Mouse (Mus musculus): ENCODE data around the gene Hddc3. TPM values are rescaled to one million over a fixed set of nuclear protein-coding genes. Genes with fewer than 3 reads are reported as not detected.
A peak's percentile ranks its signal among the peaks of the same experiment; 100 is the strongest.
"Not testable (repeated sequence)": the region's sequence is repeated elsewhere in the genome, so short reads cannot be mapped to it uniquely, and the experiment has no call there.

Hddc3 gene
- polyA plus RNA-seq, 1 experiment from 2014 or later, result 8.6 TPM

DNA sequence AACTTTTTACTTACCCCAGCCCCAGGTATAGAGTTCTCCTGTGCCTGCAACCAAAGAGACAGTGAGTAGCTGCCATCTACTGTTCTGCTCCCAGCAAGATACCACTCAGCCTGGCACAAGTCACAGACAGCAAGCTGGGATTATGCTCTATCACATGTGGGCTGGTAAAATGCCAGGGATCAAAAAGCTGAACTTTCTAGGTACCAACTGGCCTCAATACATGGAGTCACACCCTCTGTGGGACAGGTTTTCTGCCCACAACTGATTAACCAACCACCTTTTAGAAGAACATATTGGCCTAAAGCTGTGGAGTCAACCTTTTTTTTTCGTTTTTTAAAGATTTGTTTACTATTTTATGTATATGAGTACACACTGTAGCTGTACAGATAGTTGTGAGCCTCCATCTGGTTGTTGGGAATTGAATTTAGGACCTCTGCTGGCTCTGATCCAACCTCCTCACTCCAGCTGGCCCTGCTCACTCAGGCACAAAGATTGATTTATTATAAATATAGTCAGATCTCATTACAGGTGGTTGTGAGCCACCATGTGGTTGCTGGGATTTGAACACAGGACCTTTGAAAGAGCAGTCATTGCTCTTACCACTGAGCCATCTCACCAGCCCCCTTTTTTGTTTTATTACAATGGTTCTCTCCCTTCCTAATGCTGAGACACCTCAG lies 25.3 kb upstream of the Hddc3 start:
- Histone ChIP-seq H3K4me1 (replicated peaks; ENCODE audit: control insufficient read depth, insufficient read depth) (no peaks in the 10 kb centered on the region), H3K4me3 (ENCODE audit: low read depth, low read length) (no peak overlapping the region), H3K9me3 (ENCODE audit: control insufficient read depth, low read length) (no peaks in the 10 kb centered on the region), H3K36me3 (ENCODE audit: control insufficient read depth, insufficient read depth, low read length) (peaks cover 13% of the 10 kb centered on the region), H3K27ac (replicated peaks) (no peak overlapping the region), H3K9ac (ENCODE audit: low read length) (no peak overlapping the region), H3K27me3 (ENCODE audit: control insufficient read depth, insufficient read depth, low read length) (no peaks in the 10 kb centered on the region), H3K4me2 (replicated peaks; ENCODE audit: low read depth) (no peak overlapping the region)
- WGBS, result 43% methylated on average over 1 of the region's 1 CpGs
- no peak for DNase-seq (ENCODE audit: low spot score)
- no peak for ATAC-seq (ENCODE audit: low FRiP score, low TSS enrichment)
- TF ChIP-seq CTCF (IDR thresholded peaks at IDR 0.05; ENCODE audit: low read depth) (no peak), EP300 (optimal IDR thresholded peaks at IDR 0.05) (no peak)

DNA sequence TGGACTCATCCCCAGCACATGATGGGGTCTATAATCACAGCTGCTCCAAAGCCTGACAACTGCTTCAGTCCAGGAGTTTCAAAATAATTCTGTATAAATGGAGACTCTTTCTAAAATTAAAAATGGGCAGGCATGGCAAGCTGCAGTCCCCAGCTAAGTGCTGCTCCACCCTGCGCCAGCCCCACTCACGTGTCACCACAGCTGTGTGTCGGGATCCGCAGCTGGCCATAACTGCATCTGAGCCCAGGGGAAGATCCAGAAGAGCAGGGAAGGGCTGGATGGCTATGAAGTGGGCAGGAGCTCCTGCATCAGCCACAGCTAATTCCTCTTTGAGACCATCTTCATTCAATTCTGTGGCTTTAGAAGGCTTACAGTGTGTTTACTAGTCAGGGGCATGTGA lies 24.2 kb upstream of the Hddc3 start:
- 92% methylated on average over 4 of the region's 4 CpGs for whole genome bisulfite sequencing
- Histone ChIP-seq H3K9ac (ENCODE audit: low read length) (0 out of 2 replicates have a peak overlapping the region, but pooled peaks have one; percentile 18), H3K4me3 (ENCODE audit: low read depth, low read length) (no peak overlapping the region), H3K27me3 (ENCODE audit: control insufficient read depth, insufficient read depth, low read length) (no peaks in the 10 kb centered on the region), H3K9me3 (ENCODE audit: control insufficient read depth, low read length) (no peaks in the 10 kb centered on the region), H3K4me1 (replicated peaks; ENCODE audit: control insufficient read depth, insufficient read depth) (no peaks in the 10 kb centered on the region), H3K36me3 (ENCODE audit: control insufficient read depth, insufficient read depth, low read length) (peaks cover 11% of the 10 kb centered on the region; the same call in 1 of the 2 replicates), H3K27ac (replicated peaks) (no peak overlapping the region), H3K4me2 (replicated peaks; ENCODE audit: low read depth) (no peak overlapping the region)
- DNase-seq (ENCODE audit: low spot score), result no peak
- ATAC-seq (ENCODE audit: low FRiP score, low TSS enrichment), result no peak
- TF ChIP-seq CTCF (IDR thresholded peaks at IDR 0.05; ENCODE audit: low read depth) (no peak), EP300 (optimal IDR thresholded peaks at IDR 0.05) (no peak)

DNA sequence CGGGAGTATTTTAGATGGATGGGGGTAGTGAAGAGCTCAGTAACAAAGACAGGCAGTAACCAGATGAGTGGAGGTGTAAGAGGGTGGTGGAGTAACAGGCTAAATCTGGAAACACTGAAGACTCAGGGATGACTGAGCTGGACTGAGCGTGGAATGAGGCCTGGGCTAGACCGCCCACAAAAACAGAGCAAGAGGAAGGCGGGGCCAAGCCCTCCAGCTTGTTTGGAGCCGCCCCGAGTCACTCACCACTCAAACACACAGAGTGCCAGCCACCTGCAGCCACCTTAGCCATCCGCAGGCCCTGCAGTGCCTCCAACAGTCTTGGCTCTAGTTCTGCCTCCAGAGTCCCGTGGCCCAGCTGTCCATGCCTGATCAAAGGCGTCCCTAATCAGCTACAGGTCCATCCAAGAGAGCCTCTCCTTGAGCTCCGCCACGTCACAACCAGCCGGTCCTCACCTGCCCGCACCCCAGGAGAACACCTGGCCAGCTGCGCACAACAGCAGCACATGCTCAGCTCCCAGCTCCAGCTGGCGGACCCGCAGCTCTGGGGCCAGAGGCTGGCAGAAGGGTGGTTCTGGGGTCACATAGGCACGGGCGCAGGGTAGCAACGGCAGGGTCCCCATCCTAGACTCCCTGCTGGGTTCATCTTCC lies 22.9 kb upstream of the Hddc3 start:
- no peak for TF ChIP-seq EP300 (optimal IDR thresholded peaks at IDR 0.05)
- TF ChIP-seq CTCF (IDR thresholded peaks at IDR 0.05; ENCODE audit: low read depth), result no peak
- WGBS, result 81% methylated on average over 19 of the region's 19 CpGs
- H3K4me2 ChIP-seq (replicated peaks; ENCODE audit: low read depth), result no peak overlapping the region
- H3K9ac ChIP-seq (ENCODE audit: low read length), result no peak overlapping the region
- ATAC-seq (ENCODE audit: low FRiP score, low TSS enrichment) (no peak), DNase-seq (ENCODE audit: low spot score) (no peak)
- H3K27me3 ChIP-seq (ENCODE audit: control insufficient read depth, insufficient read depth, low read length), result no peaks in the 10 kb centered on the region
- H3K9me3 ChIP-seq (ENCODE audit: control insufficient read depth, low read length), result no peaks in the 10 kb centered on the region
- 0 out of 2 replicates have a peak, but pooled peaks cover 5% of the 10 kb centered on the region for H3K36me3 ChIP-seq (ENCODE audit: control insufficient read depth, insufficient read depth, low read length)
- no peak overlapping the region for H3K27ac ChIP-seq (replicated peaks)
- H3K4me1 ChIP-seq (replicated peaks; ENCODE audit: control insufficient read depth, insufficient read depth), result no peaks in the 10 kb centered on the region
- H3K4me3 ChIP-seq (ENCODE audit: low read depth, low read length), result no peak overlapping the region

DNA sequence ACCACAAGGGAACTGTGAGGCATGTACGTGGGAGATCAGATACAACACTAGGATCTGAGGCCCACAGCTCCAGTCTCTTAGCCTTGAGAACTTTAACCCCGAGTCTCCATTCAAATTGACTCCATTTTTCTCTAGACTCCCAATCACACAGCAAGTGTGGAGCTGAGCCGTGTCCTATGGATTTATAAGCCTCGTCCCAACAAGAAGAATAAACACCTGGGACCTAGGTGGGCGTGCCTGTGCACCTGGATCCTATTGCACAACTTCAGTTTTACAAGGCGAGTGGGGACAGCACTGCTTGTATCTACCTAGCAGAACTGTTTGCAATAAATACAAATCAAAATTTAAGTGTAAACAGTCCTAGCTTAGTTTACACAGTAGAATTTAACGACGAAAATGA lies 19.6 kb upstream of the Hddc3 start:
- H3K9me3 ChIP-seq (ENCODE audit: control insufficient read depth, low read length), result no peaks in the 10 kb centered on the region
- peak; percentile 50 for DNase-seq (ENCODE audit: low spot score)
- no peaks in the 10 kb centered on the region for H3K4me1 ChIP-seq (replicated peaks; ENCODE audit: control insufficient read depth, insufficient read depth)
- H3K36me3 ChIP-seq (ENCODE audit: control insufficient read depth, insufficient read depth, low read length), result peaks cover 13% of the 10 kb centered on the region; the same call in 1 of the 2 replicates
- no peak for ATAC-seq (ENCODE audit: low FRiP score, low TSS enrichment)
- peak overlapping the region; percentile 56 for H3K9ac ChIP-seq (ENCODE audit: low read length)
- peak overlapping the region; percentile 69 for H3K4me2 ChIP-seq (replicated peaks; ENCODE audit: low read depth)
- H3K27me3 ChIP-seq (ENCODE audit: control insufficient read depth, insufficient read depth, low read length), result no peaks in the 10 kb centered on the region
- WGBS, result 10% methylated on average over 8 of the region's 8 CpGs
- no peak for TF ChIP-seq EP300 (optimal IDR thresholded peaks at IDR 0.05)
- no peak for TF ChIP-seq CTCF (IDR thresholded peaks at IDR 0.05; ENCODE audit: low read depth)
- peak overlapping the region; percentile 51 for H3K4me3 ChIP-seq (ENCODE audit: low read depth, low read length)
- peak overlapping the region; percentile 84 for H3K27ac ChIP-seq (replicated peaks)

DNA sequence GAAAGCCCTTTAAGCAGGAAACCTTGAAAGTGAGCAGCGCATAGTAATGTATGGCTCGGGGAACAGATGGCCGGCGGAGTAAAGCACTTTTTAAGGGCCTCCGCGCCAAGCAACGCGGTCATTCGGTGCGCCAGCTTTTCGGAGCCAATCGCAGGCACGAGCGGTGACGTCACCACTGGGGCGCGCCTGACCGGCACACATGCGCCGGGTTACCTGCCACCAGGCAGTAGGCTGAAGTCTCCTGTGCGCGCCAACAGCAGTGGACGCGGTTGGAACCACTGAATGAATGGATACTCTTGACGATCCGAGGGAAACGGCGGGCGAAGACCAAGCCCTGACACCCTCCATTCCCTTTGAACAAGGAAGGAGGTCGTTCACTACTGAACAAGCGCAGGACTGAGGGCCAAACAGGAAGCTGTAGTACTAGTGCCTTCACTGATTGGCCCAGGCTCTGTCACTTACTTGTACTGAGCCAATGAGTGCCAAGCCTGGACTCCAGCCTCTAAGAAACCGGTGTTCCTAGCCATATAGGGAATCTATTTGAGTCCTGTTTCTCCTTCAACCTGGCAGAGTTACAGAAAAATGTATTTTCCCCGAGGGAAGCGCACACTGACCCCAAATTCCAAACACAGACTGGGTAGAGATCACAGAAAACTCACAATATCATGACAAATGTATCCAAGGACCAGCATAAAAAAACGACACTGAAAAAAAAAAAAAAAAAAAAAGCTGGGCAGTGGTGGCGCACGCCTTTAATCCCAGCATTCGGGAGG lies 18.7 kb upstream of the Hddc3 start, which contains the start of gene Rccd1:
Gene Rccd1 (minus strand): TSS at position 412 of the 773 bp plus-strand sequence.
- Histone ChIP-seq H3K36me3 (ENCODE audit: control insufficient read depth, insufficient read depth, low read length) (peaks cover 18% of the 10 kb centered on the region; the same call in 1 of the 2 replicates), H3K4me2 (replicated peaks; ENCODE audit: low read depth) (peak within 1 kb of the TSS; percentile 69), H3K4me3 (ENCODE audit: low read depth, low read length) (peak within 1 kb of the TSS; percentile 51), H3K9ac (ENCODE audit: low read length) (peak within 1 kb of the TSS; percentile 56), H3K27me3 (ENCODE audit: control insufficient read depth, insufficient read depth, low read length) (no peaks in the 10 kb centered on the region), H3K4me1 (replicated peaks; ENCODE audit: control insufficient read depth, insufficient read depth) (no peaks in the 10 kb centered on the region), H3K27ac (replicated peaks) (peak within 1 kb of the TSS; percentile 84), H3K9me3 (ENCODE audit: control insufficient read depth, low read length) (no peaks in the 10 kb centered on the region)
- DNase-seq (ENCODE audit: low spot score), result peak; percentile 97
- ATAC-seq (ENCODE audit: low FRiP score, low TSS enrichment), result peak; percentile 98
- WGBS, result under 1% methylated on average over 36 of the region's 38 CpGs
- TF ChIP-seq CTCF (IDR thresholded peaks at IDR 0.05; ENCODE audit: low read depth) (no peak; the same call in 1 of the 2 replicates), EP300 (optimal IDR thresholded peaks at IDR 0.05) (no peak)

DNA sequence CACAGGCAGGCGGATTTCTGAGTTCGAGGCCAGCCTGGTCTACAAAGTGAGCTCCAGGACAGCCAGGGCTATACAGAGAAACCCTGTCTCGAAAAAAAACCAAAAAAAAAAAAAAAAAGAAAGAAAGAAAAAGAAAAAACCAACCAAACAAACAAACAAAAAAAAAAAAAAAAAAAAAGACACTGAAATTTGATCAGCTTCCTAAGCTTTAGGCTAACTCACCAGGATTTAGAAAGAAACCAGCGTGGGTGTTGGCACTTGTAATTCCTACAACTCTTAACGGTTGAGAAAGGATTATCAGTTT lies 18.1 kb upstream of the Hddc3 start:
- not testable (repeated sequence) for H3K4me3 ChIP-seq (ENCODE audit: low read depth, low read length); H3K27me3 ChIP-seq (ENCODE audit: control insufficient read depth, insufficient read depth, low read length); ATAC-seq (ENCODE audit: low FRiP score, low TSS enrichment); DNase-seq (ENCODE audit: low spot score); H3K9ac ChIP-seq (ENCODE audit: low read length); H3K9me3 ChIP-seq (ENCODE audit: control insufficient read depth, low read length); H3K4me1 ChIP-seq (replicated peaks; ENCODE audit: control insufficient read depth, insufficient read depth)
- H3K27ac ChIP-seq (replicated peaks), result peak overlapping the region; percentile 84
- WGBS, result 30% methylated on average over 5 of the region's 5 CpGs
- peak overlapping the region; percentile 69; the same call in 1 of the 2 replicates for H3K4me2 ChIP-seq (replicated peaks; ENCODE audit: low read depth)
- H3K36me3 ChIP-seq (ENCODE audit: control insufficient read depth, insufficient read depth, low read length), result peaks cover 18% of the 10 kb centered on the region; the same call in 1 of the 2 replicates

Data from stomach, postnatal 0 days (tissue).